Mouse (Mus musculus) embryonic facial prominence, embryonic 15.5 days (tissue): ENCODE results near the gene Fcgr1. TPM values are rescaled to one million over a fixed set of nuclear protein-coding genes. Genes with fewer than 3 reads are reported as not detected.
"Not testable (repeated sequence)": the region's sequence is repeated elsewhere in the genome, so short reads cannot be mapped to it uniquely, and the experiment has no call there.

Source experiments
- ATAC-seq: fragments of 200-750 bp; cut with Nextera tagmentation; 2 replicates; pipeline ENCODE4 v1.8.0; 2017; ENCODE audit warnings: low read depth, moderate TSS enrichment; ENCODE audit not compliant: insufficient number of reproducible peaks, low FRiP score, low TSS enrichment
- H3K27ac ChIP-seq: fragments of 300-500 bp; sonication (generic); replicated peaks from 2 replicates; pipeline ENCODE4 v1.5.1; 2015; ENCODE audit warnings: mild to moderate bottlenecking, inconsistent platforms
- H3K27me3 ChIP-seq: fragments of 300-500 bp; sonication (generic); 2 replicates; pipeline ENCODE4 v1.6.1; 2015; ENCODE audit warnings: inconsistent platforms
- H3K36me3 ChIP-seq: fragments of 300-500 bp; sonication (generic); 2 replicates; pipeline ENCODE4 v1.6.1; 2015; ENCODE audit warnings: mild to moderate bottlenecking, inconsistent platforms
- H3K4me1 ChIP-seq: fragments of 300-500 bp; sonication (generic); 2 replicates; pipeline ENCODE4 v1.6.1; 2015; ENCODE audit warnings: inconsistent platforms
- H3K4me2 ChIP-seq: fragments of 300-500 bp; sonication (generic); replicated peaks from 2 replicates; pipeline ENCODE4 v1.6.1; 2015; ENCODE audit warnings: mild to moderate bottlenecking, inconsistent platforms
- H3K4me3 ChIP-seq: fragments of 300-500 bp; sonication (generic); replicated peaks from 2 replicates; pipeline ENCODE4 v1.5.1; 2015; ENCODE audit warnings: mild to moderate bottlenecking, inconsistent platforms
- H3K9ac ChIP-seq: fragments of 300-500 bp; sonication (generic); 2 replicates; pipeline ENCODE4 v1.6.1; 2015; ENCODE audit warnings: inconsistent platforms
- H3K9me3 ChIP-seq: fragments of 300-500 bp; sonication (generic); replicated peaks from 2 replicates; pipeline ENCODE4 v1.6.1; 2016; ENCODE audit warnings: inconsistent platforms
- WGBS: fragments of 180-500 bp; shearing (Covaris S2); methylation state at CpG from one replicate; pipeline ENCODE4 v1.1.7; 2015; 5-methylcytosine and 5-hydroxymethylcytosine counted together
- polyA plus RNA-seq: library from polyadenylated mRNA; unstranded; fragments of >200 nt; fragmentation: Nextera tagmentation; extraction: Ambion mirVana; gene quantifications from 2 replicates; pipeline ENCODE4 v1.2.1, GENCODE M21; 2015

Gene Fcgr1
- polyA plus RNA-seq, 1 experiment from 2014 or later: 2.2 TPM

- Histone ChIP-seq H3K27ac (peak within 1 kb of the TSS; percentile 96), H3K27me3 (no peaks in the 10 kb centered on the region), H3K9ac (peak within 1 kb of the TSS; percentile 57), H3K9me3 (no peaks in the 10 kb centered on the region), H3K4me3 (peak within 1 kb of the TSS; percentile 57), H3K4me2 (peak within 1 kb of the TSS; percentile 85), H3K4me1 (peaks cover 13% of the 10 kb centered on the region), H3K36me3 (no peaks in the 10 kb centered on the region)
- under 1% methylated on average over 45 of the region's 45 CpGs for WGBS
- ATAC-seq: peak; percentile 96
Observed at GRCm38 (mm10) chr3:96269511-96270474, 24.0 kb downstream of the Fcgr1 start, which contains the start of gene Hist2h2bb. TSS of gene Hist2h2bb (plus strand) at chr3:96269752.

- Histone ChIP-seq H3K9ac (peak overlapping the region; percentile 37; the same call in 1 of the 2 replicates), H3K27ac (peak overlapping the region; percentile 96), H3K4me3 (peak overlapping the region; percentile 57), H3K4me2 (peak overlapping the region; percentile 85), H3K4me1 (peaks cover 21% of the 10 kb centered on the region)
- not testable (repeated sequence) for H3K9me3 ChIP-seq, H3K27me3 ChIP-seq, H3K36me3 ChIP-seq
- ATAC-seq: peak; percentile 18
- 2% methylated on average over 16 of the region's 44 CpGs for WGBS
Observed at GRCm38 (mm10) chr3:96268776-96269378, 24.9 kb downstream of the Fcgr1 start.

- H3K27ac ChIP-seq: peak within 1 kb of the TSS; percentile 96
- peaks cover 21% of the 10 kb centered on the region for H3K4me1 ChIP-seq
- H3K4me3 ChIP-seq: peak within 1 kb of the TSS; percentile 57
- peak; percentile 80 for ATAC-seq
- no peaks in the 10 kb centered on the region for H3K36me3 ChIP-seq
- H3K9ac ChIP-seq: peak within 1 kb of the TSS; percentile 37; the same call in 1 of the 2 replicates
- peak within 1 kb of the TSS; percentile 85 for H3K4me2 ChIP-seq
- WGBS: 16% methylated on average over 30 of the region's 30 CpGs
- H3K27me3 ChIP-seq: no peaks in the 10 kb centered on the region
- no peaks in the 10 kb centered on the region for H3K9me3 ChIP-seq
Observed at GRCm38 (mm10) chr3:96268051-96268775, 25.6 kb downstream of the Fcgr1 start, which contains the start of gene Hist2h3b. TSS of gene Hist2h3b (plus strand) at chr3:96268654.

GRCm38 (mm10) chr3:96267541-96267940 lies 26.2 kb downstream of the Fcgr1 start:
- Histone ChIP-seq H3K27me3 (no peaks in the 10 kb centered on the region), H3K4me1 (peaks cover 21% of the 10 kb centered on the region), H3K4me2 (peak overlapping the region; percentile 49), H3K27ac (peak overlapping the region; percentile 95), H3K36me3 (no peaks in the 10 kb centered on the region), H3K9ac (no peak overlapping the region), H3K4me3 (no peak overlapping the region), H3K9me3 (no peaks in the 10 kb centered on the region)
- no peak for ATAC-seq
- WGBS: 74% methylated on average over 4 of the region's 4 CpGs

GRCm38 (mm10) chr3:96266132-96266710 lies 27.5 kb downstream of the Fcgr1 start:
- Histone ChIP-seq H3K9me3 (no peaks in the 10 kb centered on the region), H3K4me1 (peaks cover 31% of the 10 kb centered on the region), H3K4me3 (no peak overlapping the region), H3K27ac (no peak overlapping the region), H3K9ac (no peak overlapping the region), H3K4me2 (no peak overlapping the region), H3K27me3 (no peaks in the 10 kb centered on the region), H3K36me3 (no peaks in the 10 kb centered on the region)
- no peak for ATAC-seq
- WGBS: 86% methylated on average over 8 of the region's 8 CpGs

- Histone ChIP-seq H3K9me3 (no peaks in the 10 kb centered on the region), H3K4me2 (peak overlapping the region; percentile 65), H3K4me1 (peaks cover 28% of the 10 kb centered on the region), H3K27ac (peak overlapping the region; percentile 99), H3K27me3 (no peaks in the 10 kb centered on the region), H3K9ac (0 out of 2 replicates have a peak overlapping the region, but pooled peaks have one; percentile 50), H3K4me3 (peak overlapping the region; percentile 68), H3K36me3 (no peaks in the 10 kb centered on the region)
- 72% methylated on average over 7 of the region's 7 CpGs for WGBS
- no peak for ATAC-seq
Observed at GRCm38 (mm10) chr3:96264404-96264949, 29.3 kb downstream of the Fcgr1 start.

- ATAC-seq: peak; percentile 56; the same call in 1 of the 2 replicates
- peak overlapping the region; percentile 99 for H3K27ac ChIP-seq
- no peaks in the 10 kb centered on the region for H3K9me3 ChIP-seq
- no peaks in the 10 kb centered on the region for H3K36me3 ChIP-seq
- peak overlapping the region; percentile 50 for H3K9ac ChIP-seq
- H3K4me1 ChIP-seq: peaks cover 28% of the 10 kb centered on the region
- no peaks in the 10 kb centered on the region for H3K27me3 ChIP-seq
- peak overlapping the region; percentile 68 for H3K4me3 ChIP-seq
- H3K4me2 ChIP-seq: peak overlapping the region; percentile 65
- WGBS: 3% methylated on average over 27 of the region's 27 CpGs
Observed at GRCm38 (mm10) chr3:96263558-96264403, 30.0 kb downstream of the Fcgr1 start.

GRCm38 (mm10) chr3:96262979-96263550 lies 30.7 kb downstream of the Fcgr1 start, which contains the start of gene Hist2h4:
TSS of gene Hist2h4 (minus strand) at chr3:96263311.
- no peaks in the 10 kb centered on the region for H3K27me3 ChIP-seq
- peak within 1 kb of the TSS; percentile 68 for H3K4me3 ChIP-seq
- H3K9ac ChIP-seq: peak within 1 kb of the TSS; percentile 74
- peak within 1 kb of the TSS; percentile 99 for H3K27ac ChIP-seq
- H3K36me3 ChIP-seq: no peaks in the 10 kb centered on the region
- H3K4me1 ChIP-seq: peaks cover 27% of the 10 kb centered on the region
- peak within 1 kb of the TSS; percentile 65 for H3K4me2 ChIP-seq
- ATAC-seq: peak; percentile 89
- no peaks in the 10 kb centered on the region for H3K9me3 ChIP-seq
- under 1% methylated on average over 37 of the region's 40 CpGs for WGBS

GRCm38 (mm10) chr3:96262216-96262875 lies 31.4 kb downstream of the Fcgr1 start:
- ATAC-seq: peak; percentile 86
- under 1% methylated on average over 19 of the region's 19 CpGs for WGBS
- Histone ChIP-seq H3K27me3 (no peaks in the 10 kb centered on the region), H3K4me3 (peak overlapping the region; percentile 68), H3K4me1 (peaks cover 21% of the 10 kb centered on the region), H3K27ac (peak overlapping the region; percentile 99), H3K36me3 (no peaks in the 10 kb centered on the region), H3K9ac (peak overlapping the region; percentile 74), H3K9me3 (no peaks in the 10 kb centered on the region), H3K4me2 (peak overlapping the region; percentile 65)
